8 mouse cellular contexts compared by ENCODE assay signal in genomic region chr2:112266242-112266592, GRCm38 (mm10). TPM values are rescaled to one million over a fixed set of nuclear protein-coding genes. Genes with fewer than 3 reads are reported as not detected.
DNase-seq lines count a peak whose midpoint lies in the region; ATAC-seq and TF ChIP-seq lines count a peak whose summit lies in the region.

Gm21985 (plus strand) TSS chr2:112266314.

- H3K9me3 ChIP-seq in hindbrain, embryonic 12.5 days (replicated peaks): no peaks in the 10 kb centered on the region

- H3K27me3 ChIP-seq in cerebellum, adult 2 months (ENCODE audit: control insufficient read depth, insufficient read depth, low read length): no peaks in the 10 kb centered on the region
- H3K27me3 ChIP-seq in hindbrain, embryonic 12.5 days: no peaks in the 10 kb centered on the region

- DNase-seq in left cerebral cortex, adult 2 months (ENCODE audit: extremely low spot score in 1 of 2, low spot score in 2 of 2): no peak
- no peak for DNase-seq in left cerebral cortex, adult 8-10 months (ENCODE audit: low spot score in 2 of 2)
- DNase-seq in cerebellum, adult 2 months: peak in 1 of 2 experiments; percentile 57
- peak; percentile 46 to 49 for DNase-seq in frontal cortex, postnatal 36 days (ENCODE audit: low spot score in 2 of 2)
- DNase-seq in layer of hippocampus, postnatal 14 days (ENCODE audit: low spot score in 2 of 2): peak; percentile 49 to 62
- peak; percentile 72 for DNase-seq in spleen, adult 12 weeks (ENCODE audit: low spot score)

- under 1% methylated on average over 11 of the region's 11 CpGs for WGBS in cerebellum, adult 2 months
- 3% methylated on average over 11 of the region's 11 CpGs for WGBS in hindbrain, embryonic 12.5 days

- no peaks in the 10 kb centered on the region for H3K36me3 ChIP-seq in hindbrain, embryonic 12.5 days

- TF ChIP-seq POLR2A in cerebellum, adult 2 months (IDR thresholded peaks at IDR 0.05; ENCODE audit: borderline replicate concordance, insufficient read depth, low read length): no peak

- peak within 1 kb of the TSS; percentile 96 for H3K27ac ChIP-seq in left cerebral cortex, adult 2 months
- peak within 1 kb of the TSS; percentile 73 for H3K27ac ChIP-seq in cerebellum, adult 2 months (ENCODE audit: insufficient read depth, low read length)
- peak within 1 kb of the TSS; percentile 96 for H3K27ac ChIP-seq in hindbrain, embryonic 12.5 days

- H3K4me1 ChIP-seq in cerebellum, adult 2 months (ENCODE audit: control insufficient read depth, insufficient read depth, low read length): no peaks in the 10 kb centered on the region; the same call in 1 of the 2 replicates
- H3K4me1 ChIP-seq in hindbrain, embryonic 12.5 days: peaks cover 35% of the 10 kb centered on the region

- H3K4me3 ChIP-seq in left cerebral cortex, adult 2 months: peak within 1 kb of the TSS; percentile 93
- H3K4me3 ChIP-seq in cerebellum, adult 2 months (replicated peaks; ENCODE audit: insufficient read depth, low read depth, low read length): peak within 1 kb of the TSS; percentile 76
- H3K4me3 ChIP-seq in hindbrain, embryonic 12.5 days: peak within 1 kb of the TSS; percentile 82

- TF ChIP-seq CTCF in left cerebral cortex, adult 2 months (IDR thresholded peaks at IDR 0.05): no peak
- no peak for TF ChIP-seq CTCF in cerebellum, adult 2 months (IDR thresholded peaks at IDR 0.05; ENCODE audit: borderline replicate concordance, insufficient read depth, low read depth, low read length)

- H3K4me2 ChIP-seq in hindbrain, embryonic 12.5 days (replicated peaks): peak within 1 kb of the TSS; percentile 92

- ATAC-seq in hindbrain, embryonic 12.5 days (ENCODE audit: low FRiP score): peak; percentile 43
- peak; percentile 43 for ATAC-seq in megakaryocyte, adult 5-6 weeks (ENCODE audit: poor library complexity, severe bottlenecking)

- intact Hi-C loops in left cerebral cortex, adult 2 months (cut with DNase I): loop anchor here (5.0 to 10.0 kb wide), 3 partner anchors 69 to 216 kb away; partner anchors contain the start of genes Chrm5 and Emc7

- H3K9ac ChIP-seq in hindbrain, embryonic 12.5 days: peak within 1 kb of the TSS; percentile 81

RNA-seq across cellular contexts. Expression of gene Gm21985, which starts in this region (rescaled TPM):
- 1 to 10 TPM in 1 of 2 experiments, not detected in 1; 3.7 TPM for total RNA-seq in left cerebral cortex, adult 2 months (2021)
- 1 to 10 TPM; 1.9 to 4.3 (median 2.9) TPM for total RNA-seq in left cerebral cortex, adult 8-10 months (2022)
- polyA plus RNA-seq in cerebellum, adult 2 months (2012; rRNA removed): 0.19 TPM in 1 of 2 replicates, not detected in the other
- not detected in 2 replicates for polyA plus RNA-seq in hindbrain, embryonic 12.5 days (2016; fragmentation: Nextera tagmentation; extraction: Ambion mirVana)
- 1 to 10 TPM in 1 of 2 experiments, under 1 TPM in 1; 0.98 to 1.8 TPM for total RNA-seq in layer of hippocampus, postnatal 14 days (2021)
- total RNA-seq in megakaryocyte, adult 5-6 weeks (2015): not detected in 2 replicates
- total RNA-seq in megakaryocyte, adult 5-6 weeks (2017): 0.24 and 0.95 TPM in 2 replicates

Comparison
In these comparisons a context has a peak if more than half of its experiments do, and no peak if none do; other contexts are left out.
1. Peak in ATAC-seq, H3K4me3 ChIP-seq, H3K27ac ChIP-seq, H3K9ac ChIP-seq and H3K4me2 ChIP-seq in hindbrain, embryonic 12.5 days; RNA of the gene not detected or under 1 TPM.
2. Peak in ATAC-seq in megakaryocyte, adult 5-6 weeks; RNA of the gene not detected or under 1 TPM.
3. DNase-seq: peak in frontal cortex, postnatal 36 days (2 of 2), layer of hippocampus, postnatal 14 days (2 of 2) and spleen, adult 12 weeks (single experiment); none in left cerebral cortex, adult 2 months (0 of 2) and left cerebral cortex, adult 8-10 months (0 of 2).
4. Peak in every context shown above with its lines, with median percentiles within 50 percentile points of each other: H3K27ac ChIP-seq and H3K4me3 ChIP-seq.